Comparison of ENCODE assay signal across 10 mouse cellular contexts in genomic region chr11:113752685-113753430, GRCm38 (mm10). TPM values are rescaled to one million over a fixed set of nuclear protein-coding genes. Genes with fewer than 3 reads are reported as not detected.
DNase-seq lines count a peak whose midpoint lies in the region; ATAC-seq and TF ChIP-seq lines count a peak whose summit lies in the region.
"Had no signal": no experiment of that assay in that cellular context is flagged by ENCODE, and none has a peak within 500 bp of the region (broad histone marks: within the 10 kb centered on the region; RNA-seq: fewer than 3 reads in every experiment).

No protein-coding gene starts in this region.

- no peak for TF ChIP-seq EP300 in ES-Bruce4 (IDR thresholded peaks at IDR 0.05; ENCODE audit: insufficient read depth, low read depth, low read length)

- no peak overlapping the region for H3K4me2 ChIP-seq in hindbrain, embryonic 12.5 days (replicated peaks)
- no peak overlapping the region; the same call in 1 of the 2 replicates for H3K4me2 ChIP-seq in hindbrain, embryonic 13.5 days
- peak overlapping the region; percentile 75; the same call in 1 of the 2 replicates for H3K4me2 ChIP-seq in embryonic facial prominence, embryonic 12.5 days (replicated peaks)
- peak overlapping the region; percentile 98 for H3K4me2 ChIP-seq in liver, embryonic 13.5 days

- DNase-seq in liver, embryonic 13.5 days = no peak
- DNase-seq in yolk sac, embryonic 10.5 days (ENCODE audit: low spot score) = no peak
- no peak for DNase-seq in layer of hippocampus, adult 8-10 months (ENCODE audit: low spot score in 2 of 2)
- DNase-seq in right cerebral cortex, postnatal 10 days (ENCODE audit: low spot score in 2 of 2) = no peak
- DNase-seq: layer of hippocampus, adult 9-11 months had no signal

- no peaks in the 10 kb centered on the region for H3K9me3 ChIP-seq in hindbrain, embryonic 12.5 days (replicated peaks)
- no peaks in the 10 kb centered on the region for H3K9me3 ChIP-seq in hindbrain, embryonic 13.5 days
- H3K9me3 ChIP-seq in ES-Bruce4 (replicated peaks; ENCODE audit: control insufficient read depth, insufficient read depth, low read length, poor library complexity, severe bottlenecking) = no peaks in the 10 kb centered on the region
- H3K9me3 ChIP-seq in embryonic facial prominence, embryonic 12.5 days = no peaks in the 10 kb centered on the region
- no peaks in the 10 kb centered on the region for H3K9me3 ChIP-seq in liver, embryonic 13.5 days (replicated peaks)
- H3K9me3 ChIP-seq: midbrain, embryonic 13.5 days had no signal

- WGBS in hindbrain, embryonic 12.5 days = 92% methylated on average over 10 of the region's 10 CpGs
- WGBS in hindbrain, embryonic 13.5 days = 94% methylated on average over 10 of the region's 10 CpGs
- 95% methylated on average over 10 of the region's 10 CpGs for WGBS in embryonic facial prominence, embryonic 12.5 days
- 81% methylated on average over 10 of the region's 10 CpGs for WGBS in liver, embryonic 13.5 days (ENCODE audit: insufficient replicate concordance)

- H3K27ac ChIP-seq in hindbrain, embryonic 12.5 days = peak overlapping the region; percentile 95; the same call in 1 of the 2 replicates
- H3K27ac ChIP-seq in hindbrain, embryonic 13.5 days = no peak overlapping the region
- no peak overlapping the region for H3K27ac ChIP-seq in ES-Bruce4 (ENCODE audit: insufficient read depth, low read length)
- H3K27ac ChIP-seq in embryonic facial prominence, embryonic 12.5 days = 0 out of 2 replicates have a peak overlapping the region, but pooled peaks have one; percentile 99
- H3K27ac ChIP-seq in liver, embryonic 13.5 days = peak overlapping the region; percentile 86; the same call in 1 of the 2 replicates

- H3K4me1 ChIP-seq in hindbrain, embryonic 12.5 days = peaks cover 44% of the 10 kb centered on the region
- H3K4me1 ChIP-seq in hindbrain, embryonic 13.5 days (replicated peaks) = peaks cover 36% of the 10 kb centered on the region
- H3K4me1 ChIP-seq in ES-Bruce4 (ENCODE audit: control insufficient read depth, insufficient read depth, low read length) = peaks cover 6% of the 10 kb centered on the region
- H3K4me1 ChIP-seq in embryonic facial prominence, embryonic 12.5 days = peaks cover 37% of the 10 kb centered on the region
- peaks cover 41% of the 10 kb centered on the region for H3K4me1 ChIP-seq in liver, embryonic 13.5 days (replicated peaks)

- H3K9ac ChIP-seq in hindbrain, embryonic 12.5 days = no peak overlapping the region
- no peak overlapping the region for H3K9ac ChIP-seq in hindbrain, embryonic 13.5 days
- H3K9ac ChIP-seq in ES-Bruce4 (ENCODE audit: low read depth, poor library complexity, severe bottlenecking) = peak overlapping the region; percentile 77
- no peak overlapping the region for H3K9ac ChIP-seq in embryonic facial prominence, embryonic 12.5 days
- H3K9ac ChIP-seq in liver, embryonic 13.5 days = peak overlapping the region; percentile 78

- H3K27me3 ChIP-seq in hindbrain, embryonic 12.5 days = no peaks in the 10 kb centered on the region
- no peaks in the 10 kb centered on the region for H3K27me3 ChIP-seq in hindbrain, embryonic 13.5 days
- no peaks in the 10 kb centered on the region for H3K27me3 ChIP-seq in ES-Bruce4 (ENCODE audit: control insufficient read depth, insufficient read depth, low read length, poor library complexity, severe bottlenecking)
- no peaks in the 10 kb centered on the region for H3K27me3 ChIP-seq in embryonic facial prominence, embryonic 12.5 days
- no peaks in the 10 kb centered on the region for H3K27me3 ChIP-seq in liver, embryonic 13.5 days
- H3K27me3 ChIP-seq: midbrain, embryonic 13.5 days had no signal

- ATAC-seq in hindbrain, embryonic 12.5 days (ENCODE audit: low FRiP score) = no peak
- no peak for ATAC-seq in hindbrain, embryonic 13.5 days (ENCODE audit: low FRiP score)
- ATAC-seq in embryonic facial prominence, embryonic 12.5 days (ENCODE audit: insufficient number of reproducible peaks, insufficient read depth, low FRiP score, low TSS enrichment) = no peak
- no peak for ATAC-seq in liver, embryonic 13.5 days (ENCODE audit: low read depth)

- peaks cover 7% of the 10 kb centered on the region; the same call in 1 of the 2 replicates for H3K36me3 ChIP-seq in hindbrain, embryonic 12.5 days
- no peaks in the 10 kb centered on the region for H3K36me3 ChIP-seq in hindbrain, embryonic 13.5 days
- H3K36me3 ChIP-seq in ES-Bruce4 (ENCODE audit: control insufficient read depth, insufficient read depth, low read length, poor library complexity, severe bottlenecking) = no peaks in the 10 kb centered on the region
- H3K36me3 ChIP-seq in embryonic facial prominence, embryonic 12.5 days = peaks cover 6% of the 10 kb centered on the region; the same call in 1 of the 2 replicates
- peaks cover 3% of the 10 kb centered on the region; the same call in 1 of the 2 replicates for H3K36me3 ChIP-seq in liver, embryonic 13.5 days

- TF ChIP-seq CTCF in ES-Bruce4 (IDR thresholded peaks at IDR 0.05; ENCODE audit: low read depth, low read length) = no peak

- H3K4me3 ChIP-seq in hindbrain, embryonic 12.5 days = no peak overlapping the region
- no peak overlapping the region for H3K4me3 ChIP-seq in hindbrain, embryonic 13.5 days
- H3K4me3 ChIP-seq in ES-Bruce4 (ENCODE audit: low read depth, low read length) = peak overlapping the region; percentile 68
- H3K4me3 ChIP-seq in embryonic facial prominence, embryonic 12.5 days = no peak overlapping the region
- H3K4me3 ChIP-seq in liver, embryonic 13.5 days (replicated peaks) = peak overlapping the region; percentile 81

- TF ChIP-seq POLR2A in ES-Bruce4 (IDR thresholded peaks at IDR 0.05; ENCODE audit: insufficient read depth, low read length) = no peak

RNA-seq across cellular contexts. Expression of gene Cdc42ep4, which starts 1.2 kb away (rescaled TPM):
- 98.7 and 106 TPM in 2 replicates for polyA plus RNA-seq in hindbrain, embryonic 12.5 days (2016; fragmentation: Nextera tagmentation; extraction: Ambion mirVana)
- polyA plus RNA-seq in hindbrain, embryonic 13.5 days (2015; fragmentation: Nextera tagmentation; extraction: Ambion mirVana) = 73.0 and 73.7 TPM in 2 replicates
- 29.4 and 32.4 TPM in 2 replicates for polyA plus RNA-seq in ES-Bruce4 (2011; ENCODE audit: insufficient read depth, insufficient read length, low read depth, missing spikeins)
- polyA plus RNA-seq in embryonic facial prominence, embryonic 12.5 days (2016; fragmentation: Nextera tagmentation; extraction: Ambion mirVana) = 116 and 118 TPM in 2 replicates
- 17.3 and 18.4 TPM in 2 replicates for polyA plus RNA-seq in liver, embryonic 13.5 days (2015; fragmentation: Nextera tagmentation; extraction: Ambion mirVana)
- total RNA-seq in layer of hippocampus, adult 8-10 months (2022) = 10 to 100 TPM; 32.4 to 41.1 (median 37.3) TPM

RNA-seq across cellular contexts. Expression of gene Cpsf4l, which starts 43.0 kb away (rescaled TPM):
- polyA plus RNA-seq in hindbrain, embryonic 12.5 days (2016; fragmentation: Nextera tagmentation; extraction: Ambion mirVana) = 0.15 and 0.31 TPM in 2 replicates
- polyA plus RNA-seq in hindbrain, embryonic 13.5 days (2015; fragmentation: Nextera tagmentation; extraction: Ambion mirVana) = 0.48 and 0.52 TPM in 2 replicates
- polyA plus RNA-seq in ES-Bruce4 (2011; ENCODE audit: insufficient read depth, insufficient read length, low read depth, missing spikeins) = 18.0 and 18.1 TPM in 2 replicates
- 0.37 TPM in 1 of 2 replicates, not detected in the other for polyA plus RNA-seq in embryonic facial prominence, embryonic 12.5 days (2016; fragmentation: Nextera tagmentation; extraction: Ambion mirVana)
- not detected in 2 replicates for polyA plus RNA-seq in liver, embryonic 13.5 days (2015; fragmentation: Nextera tagmentation; extraction: Ambion mirVana)
- under 1 TPM in 1 of 4 experiments, not detected in 3; 0.68 TPM for total RNA-seq in layer of hippocampus, adult 8-10 months (2022)

Comparison
In these comparisons a context has a peak if more than half of its experiments do, and no peak if none do; other contexts are left out.
1. H3K27ac ChIP-seq: peak in hindbrain, embryonic 12.5 days (single experiment), embryonic facial prominence, embryonic 12.5 days (single experiment) and liver, embryonic 13.5 days (single experiment); none in hindbrain, embryonic 13.5 days (single experiment) and ES-Bruce4 (single experiment).
2. H3K4me2 ChIP-seq: peak in embryonic facial prominence, embryonic 12.5 days (single experiment) and liver, embryonic 13.5 days (single experiment); none in hindbrain, embryonic 12.5 days (single experiment) and hindbrain, embryonic 13.5 days (single experiment).
3. H3K4me3 ChIP-seq: peak in ES-Bruce4 (single experiment) and liver, embryonic 13.5 days (single experiment); none in hindbrain, embryonic 12.5 days (single experiment), hindbrain, embryonic 13.5 days (single experiment) and embryonic facial prominence, embryonic 12.5 days (single experiment).
4. H3K9ac ChIP-seq: peak in ES-Bruce4 (single experiment) and liver, embryonic 13.5 days (single experiment); none in hindbrain, embryonic 12.5 days (single experiment), hindbrain, embryonic 13.5 days (single experiment) and embryonic facial prominence, embryonic 12.5 days (single experiment).
5. RNA of gene Cpsf4l, which starts 43.0 kb away (polyA plus RNA-seq): 18.0 to 18.1 TPM in ES-Bruce4; 0.48 to 0.52 TPM in hindbrain, embryonic 13.5 days, 0.37 TPM in embryonic facial prominence, embryonic 12.5 days, 0.15 to 0.31 TPM in hindbrain, embryonic 12.5 days and not detected in liver, embryonic 13.5 days; every median in the first group is over 10 times any median in the second.